Mouse (Mus musculus): Measurements from ENCODE around the gene Mipol1.

- TF ChIP-seq CTCF (IDR thresholded peaks at IDR 0.05; ENCODE audit: low read depth, low read length) (0 out of 2 replicates have a peak, but pooled peaks have one; percentile 32), POLR2A (IDR thresholded peaks at IDR 0.05; ENCODE audit: extremely low read depth, insufficient read depth, low read length) (no peak)
Measured at GRCm38 (mm10) chr12:57231085-57231875, 1.1 kb downstream of the Mipol1 start.
